Mouse (Mus musculus) layer of hippocampus, adult 9-11 months (tissue): ENCODE results near the gene Mlxipl.

Source experiments
- DNase-seq: peaks from one replicate; pipeline ENCODE4 v3.0.0; 2022

The Mlxipl gene

GRCm38 (mm10) chr5:135186621-135187348 lies 97.1 kb downstream of the Mlxipl start, which contains the start of gene Baz1b:
Gene Baz1b, plus strand, starts transcription at chr5:135187264.
- DNase-seq: peak; percentile 99

- DNase-seq: no peak
Measured at GRCm38 (mm10) chr5:135187349-135188213, 97.9 kb downstream of the Mlxipl start.
